Mouse (Mus musculus): Measurements from ENCODE around the gene Lamb1.

Gene Lamb1

GRCm38 (mm10) chr12:31265005-31265721, at the start of gene Lamb1:
Gene Lamb1, plus strand, starts transcription at chr12:31265234.
- no peak for DNase-seq (ENCODE audit: low read depth, low spot score)

DNA sequence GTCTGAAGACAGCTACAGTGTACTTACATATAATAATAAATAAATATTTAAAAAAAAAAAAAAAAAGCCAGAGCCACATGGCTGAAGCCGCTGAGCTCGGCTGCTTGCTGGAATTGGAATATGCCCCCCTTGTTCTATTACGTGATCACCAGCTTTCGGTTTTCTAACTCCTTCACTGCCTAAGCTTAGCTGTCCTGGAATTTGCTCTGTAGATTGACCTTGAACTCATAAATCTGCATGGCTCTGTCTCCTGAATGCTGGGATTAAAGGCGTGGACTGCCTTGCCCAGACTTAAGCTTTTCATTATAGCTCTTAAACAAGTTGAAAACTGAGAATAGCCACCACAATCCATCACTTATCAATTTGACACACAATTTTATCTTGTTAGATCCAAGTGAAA, 47.8 kb upstream of the Lamb1 start:
- no peak for DNase-seq (ENCODE audit: low read depth, low spot score)

DNA sequence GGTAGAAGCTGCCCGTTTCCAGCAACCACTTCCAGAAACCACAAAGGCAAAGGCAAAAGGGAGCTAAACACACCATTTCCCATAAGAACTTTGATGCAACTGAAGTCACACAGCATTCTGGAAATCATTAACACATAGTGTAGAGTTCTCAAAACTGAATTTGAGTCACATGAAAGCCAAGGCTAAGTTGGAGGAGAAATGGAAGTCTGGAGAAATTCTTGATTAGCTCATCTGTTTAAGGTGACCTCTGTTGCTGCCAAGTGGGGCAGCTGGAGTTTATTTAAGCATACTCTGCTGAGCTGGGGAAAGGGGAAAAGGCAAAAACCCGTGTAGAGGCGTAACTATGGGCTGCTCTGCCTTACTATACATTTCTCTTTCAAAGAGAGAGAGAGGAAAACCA, 46.3 kb upstream of the Lamb1 start:
- no peak for DNase-seq (ENCODE audit: low read depth, low spot score)

- no peak for DNase-seq (ENCODE audit: low read depth, low spot score)
Measured at GRCm38 (mm10) chr12:31221522-31221921, 43.5 kb upstream of the Lamb1 start.

GRCm38 (mm10) chr12:31222282-31222681, 42.8 kb upstream of the Lamb1 start:
- no peak for DNase-seq (ENCODE audit: low read depth, low spot score)

DNA sequence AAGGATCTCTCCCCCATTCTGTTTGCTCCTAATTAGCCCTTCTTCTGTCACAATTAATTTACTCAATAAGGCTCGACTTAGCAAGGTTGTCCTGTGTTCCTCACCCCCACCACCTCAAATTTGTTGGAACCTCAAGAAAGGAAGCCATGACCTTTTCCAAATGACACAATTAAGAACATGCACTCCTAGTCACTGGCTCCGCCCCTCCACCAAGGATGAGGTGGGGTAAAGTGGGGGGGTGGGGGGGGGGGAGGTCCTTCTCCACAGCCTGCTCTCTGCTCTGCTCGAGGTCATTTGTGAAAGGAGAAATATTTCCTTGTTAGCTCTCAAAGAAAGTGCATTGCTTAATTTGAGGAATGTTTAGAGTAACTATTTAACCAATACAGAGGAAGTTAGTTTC, 42.3 kb upstream of the Lamb1 start:
- DNase-seq (ENCODE audit: low read depth, low spot score), result no peak

DNA sequence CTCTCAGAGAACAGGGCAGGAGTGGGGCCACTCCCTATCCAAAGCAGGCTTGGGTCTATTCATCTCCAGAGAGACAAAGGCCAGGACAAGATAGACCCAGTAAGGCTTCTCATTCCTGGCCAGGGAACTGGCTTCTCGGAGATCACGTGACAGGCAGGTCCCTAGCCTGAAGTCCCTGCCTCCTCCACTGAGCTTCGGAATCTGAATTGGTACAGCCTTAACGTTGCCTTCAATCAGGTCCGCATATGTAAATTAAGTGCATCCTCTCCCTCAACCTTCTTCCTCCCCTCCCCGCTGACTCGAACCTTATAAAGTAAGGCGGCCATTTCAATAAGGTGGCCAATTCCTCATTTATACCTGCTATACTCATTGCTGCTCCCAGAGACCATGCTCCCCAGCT, 39.6 kb upstream of the Lamb1 start:
- DNase-seq (ENCODE audit: low read depth, low spot score), result no peak

DNA sequence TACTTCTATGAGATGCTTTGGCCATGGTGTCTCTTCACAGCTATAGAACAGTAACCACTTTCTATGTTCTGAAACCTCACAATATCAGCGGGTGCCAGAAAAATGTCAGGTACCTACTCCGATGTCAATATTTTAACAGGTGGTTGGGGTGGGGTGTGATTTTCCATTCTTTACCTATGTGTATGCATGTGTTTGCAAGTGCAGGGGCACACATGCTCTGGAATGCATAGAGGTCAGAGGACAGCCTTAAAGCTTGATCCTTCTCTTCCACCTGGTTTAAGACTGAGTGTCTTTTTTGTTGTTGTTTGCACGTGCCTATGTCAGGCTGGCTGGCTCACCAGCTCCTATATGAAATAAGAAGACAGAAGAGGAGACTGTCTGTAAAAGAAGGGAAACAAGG, 37.9 kb upstream of the Lamb1 start:
- no peak for DNase-seq (ENCODE audit: low read depth, low spot score)

GRCm38 (mm10) chr12:31228878-31229277, 36.2 kb upstream of the Lamb1 start:
- no peak for DNase-seq (ENCODE audit: low read depth, low spot score)

DNA sequence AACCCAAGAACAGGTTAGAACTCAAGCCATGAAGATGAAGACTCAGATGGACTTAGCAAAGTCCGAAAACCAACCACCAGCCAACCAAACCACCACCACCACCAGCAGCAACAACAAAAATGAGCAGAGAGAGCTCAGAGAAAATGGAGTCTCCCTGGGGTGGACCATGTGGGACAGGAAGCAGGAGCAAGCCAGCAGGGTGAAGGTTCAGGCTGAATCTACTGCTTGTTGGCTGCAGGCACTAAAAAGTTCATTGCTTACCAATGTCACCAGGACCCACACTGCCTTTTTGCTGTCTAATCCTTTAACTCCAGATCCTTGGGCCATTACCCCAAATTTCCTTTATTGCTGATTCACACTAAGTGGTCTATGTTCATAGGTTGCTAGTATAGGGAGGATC, 32.4 kb upstream of the Lamb1 start:
- no peak for DNase-seq (ENCODE audit: low read depth, low spot score)

GRCm38 (mm10) chr12:31235018-31235417, 30.0 kb upstream of the Lamb1 start:
- no peak for DNase-seq (ENCODE audit: low read depth, low spot score)

DNA sequence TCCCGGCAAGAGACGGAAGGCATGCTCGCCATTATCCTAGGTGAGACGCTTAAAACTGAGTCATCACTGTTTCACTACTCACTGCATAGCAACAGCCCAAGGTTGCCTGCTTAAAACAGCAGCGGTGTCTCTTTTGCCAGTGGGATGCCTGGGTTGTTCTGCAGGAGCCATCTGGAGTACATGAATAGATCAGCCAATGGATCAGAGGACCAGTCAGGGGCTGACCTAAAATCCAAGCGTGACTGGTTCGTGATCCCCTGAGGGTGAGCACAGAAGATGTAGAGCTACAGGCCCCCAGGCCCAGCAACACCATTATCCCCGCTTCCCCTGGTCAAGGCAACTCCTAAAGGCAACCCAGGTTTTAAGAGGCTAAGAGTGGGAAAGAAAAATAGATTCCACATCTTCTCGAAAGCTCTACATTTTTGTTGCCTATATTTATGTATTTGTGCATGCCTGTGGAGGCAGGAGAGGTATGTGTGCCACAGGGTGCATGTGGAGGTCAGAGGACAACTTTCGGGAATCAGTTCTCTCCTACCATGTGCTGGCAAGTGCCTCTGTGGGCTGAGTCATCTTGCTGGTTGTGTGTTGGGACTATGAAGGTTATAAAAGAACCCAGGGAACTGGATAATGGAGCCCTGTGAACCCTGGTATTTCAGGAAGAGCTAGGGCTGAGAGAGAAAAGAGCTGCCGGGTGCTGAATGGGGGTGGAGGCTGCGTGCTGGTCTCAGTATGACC, 28.0 kb upstream of the Lamb1 start:
- DNase-seq (ENCODE audit: low read depth, low spot score), result no peak

DNA sequence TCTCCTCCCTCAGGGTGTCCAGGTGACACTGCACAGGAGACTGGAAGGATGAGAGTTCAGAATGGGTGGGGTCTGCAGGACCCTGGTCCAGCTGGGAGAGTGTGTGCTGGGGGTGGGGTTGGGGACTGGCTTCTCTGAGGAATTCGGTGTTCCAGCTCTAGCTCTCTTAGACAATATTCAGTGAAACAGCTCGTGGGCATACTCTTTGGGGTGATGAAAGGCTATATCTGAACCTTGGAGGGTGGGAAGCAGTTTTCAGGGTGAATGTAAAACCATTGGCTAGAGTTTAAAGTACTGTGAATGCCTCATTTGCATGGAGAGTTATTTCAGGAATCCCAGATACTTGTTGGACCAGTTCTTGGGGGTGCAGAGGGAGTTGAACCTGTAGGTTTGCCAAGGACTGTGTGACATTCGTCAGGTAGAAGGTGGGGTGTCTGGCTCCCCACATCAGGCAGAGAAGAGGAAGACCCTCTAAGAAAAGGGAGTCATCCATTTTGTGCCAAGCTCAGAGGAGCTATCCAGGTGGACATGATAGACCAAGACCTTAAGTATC, 25.9 kb upstream of the Lamb1 start:
- no peak for DNase-seq (ENCODE audit: low read depth, low spot score)

- no peak for DNase-seq (ENCODE audit: low read depth, low spot score)
Measured at GRCm38 (mm10) chr12:31239798-31240197, 25.2 kb upstream of the Lamb1 start.

DNA sequence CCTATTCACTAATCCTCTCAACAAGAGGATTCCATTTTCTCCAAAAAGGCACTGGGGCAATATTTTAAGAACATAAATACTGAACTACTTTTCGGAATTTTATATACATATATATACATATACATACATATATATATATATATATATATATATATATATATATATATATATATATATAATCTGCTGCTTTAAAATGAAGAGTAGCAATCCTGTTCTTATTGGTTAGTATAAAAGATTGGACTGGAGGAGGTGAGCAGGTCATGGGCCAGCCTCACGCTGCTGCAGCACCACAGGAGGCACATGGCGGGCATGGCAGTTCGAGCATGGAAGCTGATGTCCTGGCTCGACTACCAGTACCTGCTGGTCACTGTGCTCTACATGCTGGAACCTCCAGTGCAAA, 24.6 kb upstream of the Lamb1 start, which contains the start of gene Gm6993:
Gene Gm6993, plus strand, starts transcription at position 301 of the 400 bp plus-strand sequence.
- no peak for DNase-seq (ENCODE audit: low read depth, low spot score)

DNA sequence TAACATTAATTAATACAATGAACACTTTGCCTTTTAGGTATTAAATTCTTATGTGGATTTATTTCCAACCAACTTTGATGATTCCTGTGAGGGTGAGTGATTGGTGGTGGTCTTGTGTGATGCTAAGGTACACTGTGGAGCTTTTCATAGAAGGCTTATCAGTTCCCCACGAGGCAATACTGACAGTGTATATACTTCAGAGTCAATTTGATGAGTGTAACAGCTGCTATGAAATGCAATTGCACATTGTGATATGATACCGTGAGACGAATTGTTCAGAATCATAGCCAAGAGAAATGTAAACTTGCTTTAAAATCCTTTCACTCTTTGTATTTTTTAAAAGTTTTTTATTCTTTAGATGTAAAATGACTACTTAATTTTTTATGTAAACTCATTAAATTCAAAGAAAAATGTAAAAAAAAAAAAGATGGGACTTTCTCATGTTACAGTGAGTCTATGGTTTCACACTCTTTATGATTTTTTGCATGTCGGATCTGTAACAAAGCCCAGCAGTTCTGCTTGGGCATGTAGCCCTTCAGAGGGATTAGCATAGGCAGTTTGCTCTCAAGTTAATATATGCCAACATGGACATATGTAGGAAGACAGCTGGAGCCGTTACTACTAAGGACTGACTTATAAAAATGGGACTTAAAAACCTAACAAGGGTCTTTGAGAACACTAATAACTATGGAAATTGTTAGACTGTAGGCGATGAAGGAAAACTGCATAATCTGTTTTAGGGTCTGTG, 23.3 kb upstream of the Lamb1 start:
- DNase-seq (ENCODE audit: low read depth, low spot score), result no peak

DNA sequence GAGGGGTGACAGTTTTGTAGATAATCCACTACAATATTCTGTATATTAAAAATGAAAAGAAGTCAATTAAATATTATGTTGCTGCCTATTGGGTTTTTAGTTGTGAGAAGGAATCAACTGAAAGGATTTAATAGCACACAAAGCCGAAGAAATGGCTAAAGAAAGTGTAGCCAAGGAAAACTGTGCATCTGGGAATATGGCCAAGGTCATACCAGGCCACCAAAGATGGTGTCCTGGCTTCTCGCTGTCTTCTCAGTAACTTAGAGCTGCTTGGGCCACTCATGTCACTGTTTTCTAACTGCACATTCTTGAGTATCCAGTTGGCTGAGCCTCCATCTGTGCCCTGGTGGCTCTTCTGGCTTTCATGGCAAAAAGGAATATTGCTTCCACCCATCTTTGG, 21.0 kb upstream of the Lamb1 start:
- no peak for DNase-seq (ENCODE audit: low read depth, low spot score)

GRCm38 (mm10) chr12:31244691-31245090, 20.3 kb upstream of the Lamb1 start:
- no peak for DNase-seq (ENCODE audit: low read depth, low spot score)

- no peak for DNase-seq (ENCODE audit: low read depth, low spot score)
Measured at GRCm38 (mm10) chr12:31246153-31246552, 18.9 kb upstream of the Lamb1 start.

DNA sequence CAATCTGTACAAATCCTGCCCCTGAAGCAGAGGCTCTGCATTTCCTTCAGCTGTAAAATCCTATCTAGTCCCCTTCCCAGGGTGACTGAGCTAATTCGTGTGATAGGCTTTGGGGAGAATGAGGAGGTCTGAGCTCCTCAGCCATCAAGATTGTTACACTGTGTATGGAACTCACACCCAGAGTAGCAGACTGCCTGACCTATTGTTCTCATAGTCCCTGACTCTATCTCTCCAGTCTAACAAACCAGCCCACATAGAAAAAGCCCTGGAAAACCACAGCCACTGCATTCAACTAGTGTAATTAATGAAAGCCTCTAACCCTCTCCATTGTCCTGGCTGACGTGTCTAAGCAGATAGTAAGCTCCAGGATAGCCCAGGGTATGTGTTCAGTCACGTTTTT, 18.4 kb upstream of the Lamb1 start:
- no peak for DNase-seq (ENCODE audit: low read depth, low spot score)

DNA sequence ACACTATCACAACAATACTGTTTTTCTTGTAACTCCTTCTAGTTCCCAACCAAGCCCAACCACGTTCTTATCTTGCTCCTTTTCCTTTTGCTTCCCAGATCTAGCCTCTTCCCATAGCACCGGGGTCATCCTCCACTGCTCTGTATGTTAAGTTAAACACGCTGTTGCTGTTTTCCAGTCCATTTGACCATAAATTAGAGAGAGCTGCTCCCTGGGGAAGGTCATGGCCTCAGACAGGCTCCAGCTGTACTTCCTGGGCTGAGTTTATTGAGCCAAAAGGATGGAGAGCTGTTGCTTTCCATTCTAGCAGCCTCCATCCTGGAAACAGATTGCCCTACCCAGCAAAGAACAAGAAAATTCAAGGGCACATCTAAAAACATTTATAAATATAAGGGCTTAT, 16.9 kb upstream of the Lamb1 start:
- DNase-seq (ENCODE audit: low read depth, low spot score), result no peak

GRCm38 (mm10) chr12:31248681-31249080, 16.4 kb upstream of the Lamb1 start:
- no peak for DNase-seq (ENCODE audit: low read depth, low spot score)

Measured in CD4-positive helper T cell, adult 2 months (primary cell).